Mouse (Mus musculus) bone marrow, adult 2 months (tissue): ENCODE results near the gene Exoc4.

Source experiments
- CTCF ChIP-seq: fragments of 200-500 bp; IDR thresholded peaks from 2 replicates; pipeline ENCODE4 v1.5.1; 2011; ENCODE audit warnings: low read length, control low read depth; ENCODE audit not compliant: control insufficient read depth, insufficient read depth
- POLR2A ChIP-seq: fragments of 200-500 bp; IDR thresholded peaks from 2 replicates; pipeline ENCODE4 v1.6.1; 2011; ENCODE audit warnings: low read depth, mild to moderate bottlenecking, control low read depth, low read length, borderline replicate concordance; ENCODE audit not compliant: control insufficient read depth

DNA sequence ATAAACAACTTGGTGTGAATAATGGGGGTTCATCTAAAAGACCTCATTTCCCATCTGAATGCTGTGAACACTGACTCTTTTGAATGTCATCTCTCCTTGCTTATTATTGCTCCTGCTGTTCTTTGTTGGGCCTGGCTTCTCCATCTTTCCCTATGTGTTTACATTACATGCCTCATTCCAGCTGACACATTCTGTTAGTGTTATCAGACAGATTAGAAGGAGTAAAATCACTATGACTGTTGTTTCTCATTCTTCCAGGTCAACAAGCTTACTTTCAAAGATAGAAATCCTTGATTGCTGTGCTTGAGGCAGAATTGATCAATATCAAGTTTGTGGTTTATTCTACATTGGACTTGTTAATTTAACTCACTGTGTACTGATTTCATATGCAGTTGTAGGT is 377.0 kb downstream of the Exoc4 start:
- TF ChIP-seq CTCF: no peak
- TF ChIP-seq POLR2A: no peak
